In the genomic region with DNA sequence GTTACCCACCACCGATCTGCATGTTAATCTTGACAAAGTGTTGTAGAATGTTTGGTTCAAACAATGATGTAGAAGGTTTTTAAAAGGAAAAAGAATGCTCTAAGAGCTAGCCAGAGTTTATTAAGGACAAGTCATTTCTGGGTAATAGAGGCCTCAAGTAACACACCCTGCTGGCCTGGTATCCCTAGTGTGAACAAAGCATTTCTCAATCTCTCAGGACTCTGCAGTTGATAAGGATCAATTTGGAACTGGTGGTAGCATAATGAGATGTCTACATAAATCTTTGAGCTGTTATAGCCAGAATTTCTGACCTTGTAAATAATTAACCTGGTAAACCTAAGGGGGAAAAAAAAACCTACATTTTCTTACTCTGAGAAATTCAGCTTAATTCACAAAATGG, we compare ENCODE assay signal across 27 mouse cellular contexts.
"Had no signal": no experiment of that assay in that cellular context is flagged by ENCODE, and none has a peak within 500 bp of the region (broad histone marks: within the 10 kb centered on the region; RNA-seq: fewer than 3 reads in every experiment).

No protein-coding gene starts in this region.

- H3K9me3 ChIP-seq: heart, embryonic 13.5 days; heart, embryonic 15.5 days; hindbrain, embryonic 13.5 days; hindbrain, embryonic 15.5 days; limb, embryonic 13.5 days; limb, embryonic 15.5 days; liver, embryonic 12.5 days had no signal

- H3K4me1 ChIP-seq: heart, embryonic 13.5 days; heart, embryonic 15.5 days; hindbrain, embryonic 13.5 days; hindbrain, embryonic 15.5 days; limb, embryonic 13.5 days; liver, embryonic 12.5 days had no signal

- H3K4me2 ChIP-seq: heart, embryonic 11.5 days; heart, embryonic 13.5 days; heart, embryonic 15.5 days; hindbrain, embryonic 13.5 days; hindbrain, embryonic 15.5 days; limb, embryonic 13.5 days; limb, embryonic 15.5 days; liver, embryonic 12.5 days had no signal

- H3K36me3 ChIP-seq: hindbrain, embryonic 13.5 days; hindbrain, embryonic 15.5 days; liver, embryonic 12.5 days had no signal

- ATAC-seq: hindbrain, postnatal 0 days; intestine, embryonic 16.5 days; liver, embryonic 12.5 days had no signal

- H3K27me3 ChIP-seq: heart, embryonic 13.5 days; heart, embryonic 15.5 days; hindbrain, embryonic 13.5 days; hindbrain, embryonic 15.5 days; limb, embryonic 13.5 days; limb, embryonic 15.5 days; liver, embryonic 12.5 days had no signal

- DNase-seq: gastrocnemius, adult 2 months; gastrocnemius, postnatal 10 days; gastrocnemius, postnatal 25 days; heart, adult 11 months; heart, adult 2 months; heart, postnatal 14 days; heart, postnatal 36 days; kidney, adult 11 months; kidney, adult 2 months; kidney, postnatal 14 days; kidney, postnatal 36 days; layer of hippocampus, adult 9-11 months; layer of hippocampus, postnatal 36 days; left cerebral cortex, postnatal 4 days had no signal

- H3K4me3 ChIP-seq: gastrocnemius, adult 2 months; heart, adult 2 months; heart, embryonic 13.5 days; heart, embryonic 15.5 days; hindbrain, embryonic 13.5 days; hindbrain, embryonic 15.5 days; left cerebral cortex, adult 2 months; limb, embryonic 13.5 days; limb, embryonic 15.5 days; liver, embryonic 12.5 days had no signal

- H3K27ac ChIP-seq: gastrocnemius, adult 2 months; heart, adult 2 months; heart, embryonic 15.5 days; hindbrain, embryonic 13.5 days; hindbrain, embryonic 15.5 days; hindbrain, postnatal 0 days; kidney, postnatal 0 days; left cerebral cortex, adult 2 months; limb, embryonic 13.5 days; limb, embryonic 15.5 days; liver, embryonic 12.5 days; liver, embryonic 14.5 days had no signal

- H3K9ac ChIP-seq: heart, embryonic 13.5 days; heart, embryonic 15.5 days; hindbrain, embryonic 13.5 days; hindbrain, embryonic 15.5 days; limb, embryonic 13.5 days; limb, embryonic 15.5 days; liver, embryonic 12.5 days; liver, embryonic 14.5 days had no signal
